Mouse (Mus musculus): ENCODE data around the gene Fndc3b. TPM values are rescaled to one million over a fixed set of nuclear protein-coding genes. Genes with fewer than 3 reads are reported as not detected.

The Fndc3b gene
- polyA plus RNA-seq, 1 experiment from 2014 or later, result 20.3 TPM

- H3K27me3 ChIP-seq, result no peaks in the 10 kb centered on the region
- no peaks in the 10 kb centered on the region for H3K36me3 ChIP-seq
- no peak overlapping the region for H3K9ac ChIP-seq (replicated peaks)
- WGBS, result 79% methylated on average over 6 of the region's 6 CpGs
- H3K4me3 ChIP-seq (replicated peaks), result no peak overlapping the region
- H3K9me3 ChIP-seq, result no peaks in the 10 kb centered on the region
- H3K27ac ChIP-seq, result peak overlapping the region; percentile 91
- ATAC-seq (ENCODE audit: insufficient number of reproducible peaks, insufficient read depth, low FRiP score, low TSS enrichment, low read depth), result no peak
- peaks cover 53% of the 10 kb centered on the region for H3K4me1 ChIP-seq (replicated peaks)
- no peak overlapping the region for H3K4me2 ChIP-seq
These were observed 104.5 kb downstream of the Fndc3b start for GRCm38 (mm10) chr3:27606626-27607025.

GRCm38 (mm10) chr3:27605613-27606012 is 105.5 kb downstream of the Fndc3b start:
- peaks cover 50% of the 10 kb centered on the region for H3K4me1 ChIP-seq (replicated peaks)
- WGBS, result 89% methylated on average over 4 of the region's 4 CpGs

GRCm38 (mm10) chr3:27605081-27605480 is 106.0 kb downstream of the Fndc3b start:
- WGBS, result 66% methylated on average over 3 of the region's 3 CpGs
- H3K4me1 ChIP-seq (replicated peaks), result peaks cover 52% of the 10 kb centered on the region
- H3K27ac ChIP-seq, result no peak overlapping the region
- ATAC-seq (ENCODE audit: insufficient number of reproducible peaks, insufficient read depth, low FRiP score, low TSS enrichment, low read depth), result no peak
- no peaks in the 10 kb centered on the region for H3K9me3 ChIP-seq
- H3K9ac ChIP-seq (replicated peaks), result no peak overlapping the region
- no peak overlapping the region for H3K4me2 ChIP-seq
- no peaks in the 10 kb centered on the region for H3K27me3 ChIP-seq
- H3K4me3 ChIP-seq (replicated peaks), result no peak overlapping the region
- H3K36me3 ChIP-seq, result no peaks in the 10 kb centered on the region

More at GRCm38 (mm10) chr3:27605613-27606012, 105.5 kb downstream of the Fndc3b start:
- no peak for ATAC-seq (ENCODE audit: insufficient number of reproducible peaks, insufficient read depth, low FRiP score, low TSS enrichment, low read depth)
- H3K27ac ChIP-seq, result no peak overlapping the region
- no peaks in the 10 kb centered on the region for H3K36me3 ChIP-seq
- H3K4me3 ChIP-seq (replicated peaks), result no peak overlapping the region
- no peak overlapping the region for H3K4me2 ChIP-seq
- no peaks in the 10 kb centered on the region for H3K27me3 ChIP-seq
- H3K9ac ChIP-seq (replicated peaks), result no peak overlapping the region
- H3K9me3 ChIP-seq, result no peaks in the 10 kb centered on the region

- Histone ChIP-seq H3K27me3 (no peaks in the 10 kb centered on the region), H3K4me3 (replicated peaks) (no peak overlapping the region), H3K4me2 (no peak overlapping the region), H3K27ac (peak overlapping the region; percentile 67), H3K9ac (replicated peaks) (no peak overlapping the region), H3K36me3 (no peaks in the 10 kb centered on the region), H3K9me3 (no peaks in the 10 kb centered on the region), H3K4me1 (replicated peaks) (peaks cover 54% of the 10 kb centered on the region)
- WGBS, result 50% methylated on average over 4 of the region's 4 CpGs
- ATAC-seq (ENCODE audit: insufficient number of reproducible peaks, insufficient read depth, low FRiP score, low TSS enrichment, low read depth), result no peak
These were observed 106.5 kb downstream of the Fndc3b start for GRCm38 (mm10) chr3:27604629-27605028.

- Histone ChIP-seq H3K27me3 (no peaks in the 10 kb centered on the region), H3K9me3 (no peaks in the 10 kb centered on the region), H3K36me3 (no peaks in the 10 kb centered on the region), H3K4me3 (replicated peaks) (no peak overlapping the region), H3K4me1 (replicated peaks) (peaks cover 54% of the 10 kb centered on the region), H3K27ac (no peak overlapping the region), H3K9ac (replicated peaks) (no peak overlapping the region), H3K4me2 (no peak overlapping the region)
- 36% methylated on average over 13 of the region's 13 CpGs for WGBS
- ATAC-seq (ENCODE audit: insufficient number of reproducible peaks, insufficient read depth, low FRiP score, low TSS enrichment, low read depth), result no peak
These were observed 107.0 kb downstream of the Fndc3b start for GRCm38 (mm10) chr3:27603905-27604620.

- Histone ChIP-seq H3K4me3 (replicated peaks) (no peak overlapping the region), H3K36me3 (no peaks in the 10 kb centered on the region), H3K9ac (replicated peaks) (no peak overlapping the region), H3K27me3 (no peaks in the 10 kb centered on the region), H3K9me3 (no peaks in the 10 kb centered on the region), H3K27ac (0 out of 2 replicates have a peak overlapping the region, but pooled peaks have one; percentile 23), H3K4me2 (no peak overlapping the region), H3K4me1 (replicated peaks) (peaks cover 31% of the 10 kb centered on the region)
- no peak for ATAC-seq (ENCODE audit: insufficient number of reproducible peaks, insufficient read depth, low FRiP score, low TSS enrichment, low read depth)
- 64% methylated on average over 7 of the region's 7 CpGs for WGBS
These were observed 110.5 kb downstream of the Fndc3b start for GRCm38 (mm10) chr3:27600645-27601044.

- no peaks in the 10 kb centered on the region for H3K9me3 ChIP-seq
- H3K27ac ChIP-seq, result 0 out of 2 replicates have a peak overlapping the region, but pooled peaks have one; percentile 23
- no peak overlapping the region for H3K4me3 ChIP-seq (replicated peaks)
- H3K4me2 ChIP-seq, result no peak overlapping the region
- peaks cover 30% of the 10 kb centered on the region for H3K4me1 ChIP-seq (replicated peaks)
- no peaks in the 10 kb centered on the region for H3K36me3 ChIP-seq
- H3K27me3 ChIP-seq, result no peaks in the 10 kb centered on the region
- WGBS, result 85% methylated on average over 4 of the region's 4 CpGs
- no peak overlapping the region for H3K9ac ChIP-seq (replicated peaks)
- ATAC-seq (ENCODE audit: insufficient number of reproducible peaks, insufficient read depth, low FRiP score, low TSS enrichment, low read depth), result no peak
These were observed 110.9 kb downstream of the Fndc3b start for GRCm38 (mm10) chr3:27600197-27600596.

GRCm38 (mm10) chr3:27598437-27599382 is 112.4 kb downstream of the Fndc3b start:
- H3K4me3 ChIP-seq (replicated peaks), result no peak overlapping the region
- no peak overlapping the region for H3K9ac ChIP-seq (replicated peaks)
- H3K27me3 ChIP-seq, result no peaks in the 10 kb centered on the region
- ATAC-seq (ENCODE audit: insufficient number of reproducible peaks, insufficient read depth, low FRiP score, low TSS enrichment, low read depth), result no peak
- no peaks in the 10 kb centered on the region for H3K36me3 ChIP-seq
- H3K9me3 ChIP-seq, result no peaks in the 10 kb centered on the region
- H3K27ac ChIP-seq, result no peak overlapping the region
- H3K4me2 ChIP-seq, result no peak overlapping the region
- 91% methylated on average over 11 of the region's 11 CpGs for WGBS
- H3K4me1 ChIP-seq (replicated peaks), result peaks cover 19% of the 10 kb centered on the region

GRCm38 (mm10) chr3:27593485-27594138 is 117.5 kb downstream of the Fndc3b start:
- Histone ChIP-seq H3K27ac (peak overlapping the region; percentile 64; the same call in 1 of the 2 replicates), H3K9me3 (no peaks in the 10 kb centered on the region), H3K4me3 (replicated peaks) (no peak overlapping the region), H3K27me3 (no peaks in the 10 kb centered on the region), H3K9ac (replicated peaks) (no peak overlapping the region), H3K4me1 (replicated peaks) (0 out of 2 replicates have a peak, but pooled peaks cover 4% of the 10 kb centered on the region), H3K4me2 (no peak overlapping the region), H3K36me3 (peaks cover 3% of the 10 kb centered on the region; the same call in 1 of the 2 replicates)
- 77% methylated on average over 7 of the region's 7 CpGs for WGBS
- no peak for ATAC-seq (ENCODE audit: insufficient number of reproducible peaks, insufficient read depth, low FRiP score, low TSS enrichment, low read depth)

- Histone ChIP-seq H3K4me2 (no peak overlapping the region), H3K27ac (peak overlapping the region; percentile 64; the same call in 1 of the 2 replicates), H3K9me3 (no peaks in the 10 kb centered on the region), H3K9ac (replicated peaks) (no peak overlapping the region), H3K4me1 (replicated peaks) (0 out of 2 replicates have a peak, but pooled peaks cover 4% of the 10 kb centered on the region), H3K36me3 (peaks cover 3% of the 10 kb centered on the region; the same call in 1 of the 2 replicates), H3K27me3 (no peaks in the 10 kb centered on the region), H3K4me3 (replicated peaks) (no peak overlapping the region)
- WGBS, result 88% methylated on average over 11 of the region's 11 CpGs
- ATAC-seq (ENCODE audit: insufficient number of reproducible peaks, insufficient read depth, low FRiP score, low TSS enrichment, low read depth), result no peak
These were observed 118.2 kb downstream of the Fndc3b start for GRCm38 (mm10) chr3:27592728-27593484.
